Mouse (Mus musculus): ENCODE measurements around the gene Dlgap5. TPM values are rescaled to one million over a fixed set of nuclear protein-coding genes. Genes with fewer than 3 reads are reported as not detected.
A peak's percentile ranks its signal among the peaks of the same experiment; 100 is the strongest.

Gene Dlgap5
- polyA plus RNA-seq, 1 experiment from 2014 or later = 56.7 TPM

DNA sequence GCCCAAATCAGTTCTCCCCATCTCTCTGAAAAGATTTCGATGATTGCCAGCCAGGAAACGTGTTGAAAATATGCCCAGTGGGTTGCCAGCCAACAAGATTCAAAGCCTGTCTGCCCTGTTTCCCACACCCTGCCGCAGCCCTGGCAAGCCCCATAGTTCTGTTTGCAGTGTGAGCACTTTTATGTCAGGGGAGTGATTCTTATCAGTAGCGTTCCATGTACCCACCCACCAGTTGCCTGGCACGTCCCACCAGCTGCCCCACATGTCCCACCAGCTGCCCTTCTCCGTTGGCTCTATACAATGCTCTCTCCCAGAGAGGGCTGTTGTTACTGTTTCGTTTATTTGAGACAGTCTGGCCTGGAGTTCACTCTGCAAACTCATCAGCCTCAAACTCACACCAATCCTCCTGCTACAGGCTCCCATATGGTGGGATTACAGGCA lies 51.3 kb downstream of the Dlgap5 start:
- Histone ChIP-seq H3K27ac (peak overlapping the region; percentile 48; the same call in 1 of the 2 replicates), H3K4me2 (no peak overlapping the region), H3K36me3 (no peaks in the 10 kb centered on the region), H3K9ac (no peak overlapping the region), H3K27me3 (peaks cover 2% of the 10 kb centered on the region), H3K4me1 (peaks cover 16% of the 10 kb centered on the region), H3K4me3 (no peak overlapping the region), H3K9me3 (no peaks in the 10 kb centered on the region)
- whole genome bisulfite sequencing = 66% methylated on average over 7 of the region's 7 CpGs
- no peak for ATAC-seq (ENCODE audit: insufficient number of reproducible peaks, insufficient read depth, low FRiP score, low TSS enrichment, low read depth)

DNA sequence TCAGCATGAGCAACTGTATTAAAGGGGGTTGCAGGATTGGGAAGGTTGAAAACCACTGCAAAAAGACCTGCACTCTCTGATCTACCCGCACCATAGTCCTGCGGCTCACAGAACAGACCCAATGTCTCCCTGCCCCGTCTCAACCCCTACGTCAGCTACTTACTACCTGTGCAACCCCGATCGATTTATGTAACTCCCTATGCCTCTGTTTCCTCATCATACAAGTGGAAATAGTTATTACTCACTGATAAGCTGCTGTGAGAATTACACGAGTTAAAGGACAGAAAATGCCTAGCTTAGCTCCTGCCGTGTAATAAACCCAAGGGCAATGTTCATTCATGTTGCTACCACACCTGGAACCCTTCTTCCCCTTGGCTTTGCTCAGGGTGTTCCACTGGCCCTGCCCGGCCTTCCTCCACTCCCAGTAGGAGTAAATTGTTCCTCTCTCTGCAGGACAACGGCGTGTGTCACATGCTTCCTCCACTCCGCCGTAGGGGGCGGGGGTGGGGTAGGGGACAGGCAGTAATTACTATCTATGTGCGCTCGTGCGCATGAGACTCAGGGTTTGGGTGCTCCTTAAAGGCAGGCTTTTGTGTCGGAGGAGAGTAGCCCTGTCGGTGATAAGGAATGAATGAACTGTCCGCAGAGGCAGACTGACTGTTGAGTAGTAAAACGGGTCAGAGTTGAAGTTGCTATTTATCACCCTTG lies 53.3 kb downstream of the Dlgap5 start:
- H3K4me3 ChIP-seq = peak overlapping the region; percentile 9; the same call in 1 of the 2 replicates
- WGBS = 40% methylated on average over 21 of the region's 21 CpGs
- peaks cover 12% of the 10 kb centered on the region for H3K4me1 ChIP-seq
- H3K9ac ChIP-seq = no peak overlapping the region
- H3K4me2 ChIP-seq = peak overlapping the region; percentile 37
- no peak for ATAC-seq (ENCODE audit: insufficient number of reproducible peaks, insufficient read depth, low FRiP score, low TSS enrichment, low read depth)
- H3K27me3 ChIP-seq = no peaks in the 10 kb centered on the region; the same call in 1 of the 2 replicates
- no peaks in the 10 kb centered on the region for H3K9me3 ChIP-seq
- no peaks in the 10 kb centered on the region for H3K36me3 ChIP-seq
- H3K27ac ChIP-seq = no peak overlapping the region

DNA sequence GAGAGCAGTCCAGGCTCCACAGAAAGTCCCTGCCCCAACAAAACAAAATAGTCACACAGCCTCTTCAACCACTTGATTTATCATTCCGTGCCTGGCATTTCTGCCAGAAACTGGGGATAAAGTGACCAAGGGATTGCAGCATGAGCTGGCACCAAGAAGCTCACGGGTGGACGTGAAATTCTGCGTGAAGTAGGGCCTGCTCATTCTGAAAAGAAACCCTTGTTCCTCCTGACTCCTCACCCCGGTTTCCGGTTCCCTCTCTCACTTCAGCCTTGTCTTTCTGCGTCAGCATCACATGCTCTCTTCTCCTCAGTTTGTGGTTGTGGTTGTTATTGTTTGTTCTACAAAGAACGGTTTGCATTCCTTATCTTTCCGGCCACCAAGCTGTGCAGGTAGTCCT lies 56.3 kb downstream of the Dlgap5 start:
- no peak for ATAC-seq (ENCODE audit: insufficient number of reproducible peaks, insufficient read depth, low FRiP score, low TSS enrichment, low read depth)
- Histone ChIP-seq H3K27me3 (no peaks in the 10 kb centered on the region; the same call in 1 of the 2 replicates), H3K9me3 (no peaks in the 10 kb centered on the region), H3K9ac (no peak overlapping the region), H3K36me3 (no peaks in the 10 kb centered on the region), H3K4me2 (no peak overlapping the region), H3K4me3 (no peak overlapping the region), H3K27ac (no peak overlapping the region), H3K4me1 (peaks cover 3% of the 10 kb centered on the region; the same call in 1 of the 2 replicates)
- WGBS = 83% methylated on average over 9 of the region's 9 CpGs

DNA sequence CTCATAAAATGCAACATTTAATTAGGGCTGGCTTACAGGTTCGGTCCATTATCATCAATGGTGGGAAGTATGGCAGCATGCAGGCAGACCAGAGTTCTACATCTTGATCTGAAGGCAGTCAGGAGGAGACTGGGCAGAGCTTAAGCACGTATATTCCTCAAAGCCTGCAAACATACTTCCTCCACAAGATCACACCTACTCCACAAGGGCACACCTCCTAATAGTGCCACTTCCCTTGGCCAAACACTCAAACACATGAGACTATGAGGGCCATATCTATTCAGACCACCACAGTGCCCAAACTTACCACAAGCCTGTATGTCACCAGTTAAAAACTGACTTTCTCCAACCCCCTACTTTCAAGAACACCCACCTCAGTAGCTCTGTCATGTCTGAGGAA lies 56.8 kb downstream of the Dlgap5 start:
- Histone ChIP-seq H3K4me2 (no peak overlapping the region), H3K4me1 (no peaks in the 10 kb centered on the region), H3K27ac (no peak overlapping the region), H3K9ac (no peak overlapping the region), H3K9me3 (no peaks in the 10 kb centered on the region), H3K27me3 (no peaks in the 10 kb centered on the region; the same call in 1 of the 2 replicates), H3K36me3 (no peaks in the 10 kb centered on the region), H3K4me3 (no peak overlapping the region)
- whole genome bisulfite sequencing = 91% methylated on average over 2 of the region's 2 CpGs
- no peak for ATAC-seq (ENCODE audit: insufficient number of reproducible peaks, insufficient read depth, low FRiP score, low TSS enrichment, low read depth)

- Histone ChIP-seq H3K27me3 (no peaks in the 10 kb centered on the region), H3K4me2 (no peak overlapping the region), H3K9me3 (no peaks in the 10 kb centered on the region), H3K27ac (no peak overlapping the region), H3K4me1 (no peaks in the 10 kb centered on the region), H3K4me3 (no peak overlapping the region), H3K9ac (no peak overlapping the region), H3K36me3 (no peaks in the 10 kb centered on the region)
- WGBS = 61% methylated on average over 3 of the region's 3 CpGs
- ATAC-seq (ENCODE audit: insufficient number of reproducible peaks, insufficient read depth, low FRiP score, low TSS enrichment, low read depth) = no peak
These were observed 58.6 kb downstream of the Dlgap5 start for GRCm38 (mm10) chr14:47359610-47360009.

- Histone ChIP-seq H3K9ac (no peak overlapping the region), H3K4me1 (no peaks in the 10 kb centered on the region), H3K4me2 (no peak overlapping the region), H3K9me3 (no peaks in the 10 kb centered on the region), H3K27me3 (no peaks in the 10 kb centered on the region), H3K36me3 (no peaks in the 10 kb centered on the region), H3K4me3 (no peak overlapping the region), H3K27ac (no peak overlapping the region)
- 78% methylated on average over 3 of the region's 3 CpGs for WGBS
- ATAC-seq (ENCODE audit: insufficient number of reproducible peaks, insufficient read depth, low FRiP score, low TSS enrichment, low read depth) = no peak
These were observed 61.6 kb downstream of the Dlgap5 start for GRCm38 (mm10) chr14:47356622-47357021.

GRCm38 (mm10) chr14:47354948-47355347 lies 63.3 kb downstream of the Dlgap5 start:
- Histone ChIP-seq H3K4me1 (no peaks in the 10 kb centered on the region), H3K4me2 (no peak overlapping the region), H3K4me3 (no peak overlapping the region), H3K36me3 (no peaks in the 10 kb centered on the region), H3K9ac (no peak overlapping the region), H3K9me3 (no peaks in the 10 kb centered on the region), H3K27ac (no peak overlapping the region), H3K27me3 (no peaks in the 10 kb centered on the region)
- ATAC-seq (ENCODE audit: insufficient number of reproducible peaks, insufficient read depth, low FRiP score, low TSS enrichment, low read depth) = no peak
- 75% methylated on average over 5 of the region's 5 CpGs for WGBS

DNA sequence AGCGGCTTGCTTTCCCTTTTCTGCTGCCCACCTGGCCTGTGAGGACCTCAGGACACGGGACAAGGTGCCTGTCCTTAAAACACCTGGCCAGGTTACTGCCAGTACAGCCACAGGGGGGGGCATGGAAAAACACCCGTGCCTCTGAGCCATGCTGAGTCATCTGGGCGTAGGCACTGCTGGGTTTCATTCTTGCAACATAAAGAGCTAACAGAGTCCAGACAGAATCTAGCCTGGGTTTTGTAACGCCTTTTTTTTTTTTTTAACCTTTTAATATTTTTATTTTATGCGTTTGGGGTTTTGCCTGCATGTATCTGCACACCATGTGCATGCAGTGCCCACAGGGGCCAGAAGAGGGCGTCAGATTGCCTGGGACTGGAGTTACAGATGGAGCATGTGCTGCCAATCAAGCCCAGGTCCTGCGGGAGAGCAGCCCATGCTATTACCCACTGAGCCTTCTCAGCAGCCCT lies 64.1 kb downstream of the Dlgap5 start:
- Histone ChIP-seq H3K4me3 (no peak overlapping the region), H3K9me3 (no peaks in the 10 kb centered on the region), H3K4me2 (no peak overlapping the region), H3K9ac (no peak overlapping the region), H3K4me1 (no peaks in the 10 kb centered on the region), H3K27me3 (no peaks in the 10 kb centered on the region), H3K36me3 (no peaks in the 10 kb centered on the region), H3K27ac (no peak overlapping the region)
- ATAC-seq (ENCODE audit: insufficient number of reproducible peaks, insufficient read depth, low FRiP score, low TSS enrichment, low read depth) = no peak
- 72% methylated on average over 8 of the region's 8 CpGs for WGBS

- ATAC-seq (ENCODE audit: insufficient number of reproducible peaks, insufficient read depth, low FRiP score, low TSS enrichment, low read depth) = no peak
- Histone ChIP-seq H3K4me3 (no peak overlapping the region), H3K27ac (no peak overlapping the region), H3K27me3 (no peaks in the 10 kb centered on the region), H3K9ac (no peak overlapping the region), H3K36me3 (no peaks in the 10 kb centered on the region), H3K9me3 (no peaks in the 10 kb centered on the region), H3K4me1 (no peaks in the 10 kb centered on the region), H3K4me2 (no peak overlapping the region)
- WGBS = 79% methylated on average over 4 of the region's 4 CpGs
These were observed 65.0 kb downstream of the Dlgap5 start for GRCm38 (mm10) chr14:47353240-47353639.

GRCm38 (mm10) chr14:47352272-47352671 lies 65.9 kb downstream of the Dlgap5 start:
- Histone ChIP-seq H3K27me3 (no peaks in the 10 kb centered on the region), H3K4me2 (no peak overlapping the region), H3K36me3 (no peaks in the 10 kb centered on the region), H3K27ac (no peak overlapping the region), H3K4me3 (no peak overlapping the region), H3K9ac (no peak overlapping the region), H3K9me3 (no peaks in the 10 kb centered on the region), H3K4me1 (no peaks in the 10 kb centered on the region)
- no peak for ATAC-seq (ENCODE audit: insufficient number of reproducible peaks, insufficient read depth, low FRiP score, low TSS enrichment, low read depth)
- WGBS = 90% methylated on average over 10 of the region's 10 CpGs

- 87% methylated on average over 2 of the region's 2 CpGs for WGBS
- Histone ChIP-seq H3K4me1 (no peaks in the 10 kb centered on the region), H3K9me3 (no peaks in the 10 kb centered on the region), H3K9ac (no peak overlapping the region), H3K27me3 (no peaks in the 10 kb centered on the region), H3K4me3 (no peak overlapping the region), H3K4me2 (no peak overlapping the region), H3K27ac (no peak overlapping the region), H3K36me3 (no peaks in the 10 kb centered on the region)
- ATAC-seq (ENCODE audit: insufficient number of reproducible peaks, insufficient read depth, low FRiP score, low TSS enrichment, low read depth) = no peak
These were observed 67.2 kb downstream of the Dlgap5 start for GRCm38 (mm10) chr14:47350974-47351373.

- no peaks in the 10 kb centered on the region for H3K4me1 ChIP-seq
These were observed 71.5 kb downstream of the Dlgap5 start for GRCm38 (mm10) chr14:47346715-47347114.

More at GRCm38 (mm10) chr14:47346715-47347114, 71.5 kb downstream of the Dlgap5 start:
- 82% methylated on average over 1 of the region's 1 CpGs for WGBS
- H3K27ac ChIP-seq = no peak overlapping the region
- no peaks in the 10 kb centered on the region for H3K36me3 ChIP-seq
- no peak for ATAC-seq (ENCODE audit: insufficient number of reproducible peaks, insufficient read depth, low FRiP score, low TSS enrichment, low read depth)
- no peak overlapping the region for H3K4me2 ChIP-seq
- H3K4me3 ChIP-seq = no peak overlapping the region
- no peaks in the 10 kb centered on the region for H3K9me3 ChIP-seq
- no peak overlapping the region for H3K9ac ChIP-seq
- H3K27me3 ChIP-seq = no peaks in the 10 kb centered on the region
